Mouse (Mus musculus) brown adipose tissue, adult 24 weeks (tissue): ENCODE results near the gene Dbi. TPM values are rescaled to one million over a fixed set of nuclear protein-coding genes. Genes with fewer than 3 reads are reported as not detected.

ENCODE experiments used
- H3K27ac ChIP-seq: fragments of 200-500 bp; replicated peaks from 2 replicates; pipeline ENCODE4 v1.5.1; 2012; ENCODE audit warnings: low read depth, mild to moderate bottlenecking, low read length
- H3K4me1 ChIP-seq: fragments of 200-500 bp; 2 replicates; pipeline ENCODE4 v1.6.1; 2012; ENCODE audit warnings: low read length, mixed read lengths; ENCODE audit not compliant: control insufficient read depth, insufficient read depth, insufficient read length
- H3K4me3 ChIP-seq: fragments of 200-500 bp; 2 replicates; pipeline ENCODE4 v1.5.1; 2012; ENCODE audit warnings: low read depth, mild to moderate bottlenecking, low read length, moderate library complexity; ENCODE audit not compliant: insufficient read depth
- polyA plus RNA-seq: library from polyadenylated mRNA; stranded (reverse); fragments of >200 nt; gene quantifications from 2 replicates; pipeline ENCODE4 v1.2.4, GENCODE M21; 2012; ENCODE audit not compliant: missing spikeins, insufficient read depth, insufficient read length

Dbi gene
- polyA plus RNA-seq, 1 experiment, result 9,357 TPM

- Histone ChIP-seq H3K4me3 (no peak overlapping the region), H3K27ac (no peak overlapping the region)
Observed at GRCm38 (mm10) chr1:120135934-120136786, 15.3 kb upstream of the Dbi start.

GRCm38 (mm10) chr1:120132376-120132775 lies 11.5 kb upstream of the Dbi start:
- H3K27ac ChIP-seq, result no peak overlapping the region
- H3K4me1 ChIP-seq, result no peaks in the 10 kb centered on the region
- H3K4me3 ChIP-seq, result no peak overlapping the region

More at GRCm38 (mm10) chr1:120135934-120136786, 15.3 kb upstream of the Dbi start:
- H3K4me1 ChIP-seq, result no peaks in the 10 kb centered on the region

GRCm38 (mm10) chr1:120126318-120126717 lies 5.4 kb upstream of the Dbi start:
- peaks cover 2% of the 10 kb centered on the region; the same call in 1 of the 2 replicates for H3K4me1 ChIP-seq
- H3K27ac ChIP-seq, result no peak overlapping the region
- H3K4me3 ChIP-seq, result no peak overlapping the region

DNA sequence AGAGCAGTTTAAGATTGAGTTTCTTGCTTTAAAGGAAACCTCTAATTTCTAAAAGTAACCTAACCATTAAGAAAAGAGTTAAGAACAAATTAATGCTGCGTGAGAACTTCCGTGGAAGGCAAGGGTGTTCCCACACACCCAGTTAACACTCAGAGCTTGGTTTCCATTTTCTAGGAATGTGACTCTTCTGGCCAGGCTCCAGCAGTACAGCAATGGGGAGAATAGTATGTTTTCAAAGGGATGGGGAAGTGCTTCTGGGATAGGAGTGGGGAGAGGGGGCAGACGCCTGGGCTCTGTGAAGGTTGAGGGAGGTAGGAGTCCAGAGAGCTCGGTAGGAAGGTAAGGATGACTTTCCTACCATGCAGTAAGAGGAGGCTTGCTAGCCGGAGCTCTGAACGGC lies 4.6 kb upstream of the Dbi start:
- Histone ChIP-seq H3K4me3 (no peak overlapping the region), H3K27ac (no peak overlapping the region), H3K4me1 (peaks cover 2% of the 10 kb centered on the region; the same call in 1 of the 2 replicates)

DNA sequence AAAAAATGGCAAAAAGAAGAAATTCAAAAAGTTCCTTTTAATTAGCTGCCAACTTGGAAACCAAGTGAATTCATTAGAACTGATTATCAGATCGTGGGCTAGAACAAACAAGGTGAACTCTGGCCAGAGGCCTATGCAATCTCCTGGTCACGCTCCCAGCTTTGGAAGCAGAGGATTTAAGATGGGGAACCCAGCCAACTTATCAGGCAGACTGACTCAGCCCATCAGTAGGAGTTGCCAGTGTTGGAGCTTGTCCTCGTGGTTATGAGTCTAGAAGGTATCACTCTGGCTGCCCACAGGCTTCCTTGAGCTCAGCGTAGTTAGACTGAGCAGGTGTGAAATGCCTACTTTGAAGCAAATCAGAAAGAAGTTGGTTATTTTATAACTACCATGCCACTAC lies 4.0 kb upstream of the Dbi start:
- peaks cover 4% of the 10 kb centered on the region; the same call in 1 of the 2 replicates for H3K4me1 ChIP-seq
- H3K4me3 ChIP-seq, result no peak overlapping the region
- H3K27ac ChIP-seq, result no peak overlapping the region

DNA sequence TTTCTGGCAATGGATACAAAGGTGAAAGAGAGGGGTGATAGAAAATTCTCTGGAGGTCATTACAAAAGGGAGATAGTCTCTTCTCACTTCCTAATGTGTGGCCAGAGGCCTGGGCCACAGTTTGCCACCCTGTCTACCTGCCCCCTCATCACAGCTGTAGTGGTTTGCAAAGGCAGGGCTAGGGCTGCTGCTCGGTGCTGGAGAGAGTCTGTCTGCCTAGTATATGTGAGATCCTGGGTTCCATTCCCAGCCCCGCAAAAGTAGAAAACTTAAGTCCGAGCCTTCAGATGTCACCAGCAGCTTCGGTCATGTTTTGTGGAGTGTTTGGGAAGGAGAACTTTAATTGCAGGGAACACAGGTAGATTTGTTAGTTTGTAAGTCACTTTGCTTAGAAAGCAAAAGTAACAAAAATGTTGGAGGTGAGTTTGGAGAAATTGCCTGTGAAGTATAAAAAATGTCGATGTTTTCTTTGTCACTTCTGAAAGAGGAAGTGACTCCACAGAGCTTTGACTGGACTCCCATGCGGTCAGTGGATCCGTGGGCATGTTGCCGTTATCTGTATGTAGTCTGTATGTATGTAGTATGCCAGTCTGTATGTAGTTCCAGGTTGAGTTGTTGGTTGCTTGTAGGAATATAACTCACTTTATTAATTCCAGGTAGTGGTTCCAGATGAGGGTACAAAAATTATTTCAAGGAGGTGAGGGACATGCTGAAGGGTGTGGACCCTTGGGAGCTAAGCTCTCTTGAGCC lies 1.9 kb upstream of the Dbi start:
- Histone ChIP-seq H3K4me1 (peaks cover 7% of the 10 kb centered on the region; the same call in 1 of the 2 replicates), H3K4me3 (no peak overlapping the region), H3K27ac (no peak overlapping the region)

- H3K4me1 ChIP-seq, result peaks cover 7% of the 10 kb centered on the region; the same call in 1 of the 2 replicates
- H3K27ac ChIP-seq, result peak overlapping the region; percentile 82
- peak overlapping the region; percentile 76 for H3K4me3 ChIP-seq
Observed at GRCm38 (mm10) chr1:120121930-120122530, 1.2 kb upstream of the Dbi start.

DNA sequence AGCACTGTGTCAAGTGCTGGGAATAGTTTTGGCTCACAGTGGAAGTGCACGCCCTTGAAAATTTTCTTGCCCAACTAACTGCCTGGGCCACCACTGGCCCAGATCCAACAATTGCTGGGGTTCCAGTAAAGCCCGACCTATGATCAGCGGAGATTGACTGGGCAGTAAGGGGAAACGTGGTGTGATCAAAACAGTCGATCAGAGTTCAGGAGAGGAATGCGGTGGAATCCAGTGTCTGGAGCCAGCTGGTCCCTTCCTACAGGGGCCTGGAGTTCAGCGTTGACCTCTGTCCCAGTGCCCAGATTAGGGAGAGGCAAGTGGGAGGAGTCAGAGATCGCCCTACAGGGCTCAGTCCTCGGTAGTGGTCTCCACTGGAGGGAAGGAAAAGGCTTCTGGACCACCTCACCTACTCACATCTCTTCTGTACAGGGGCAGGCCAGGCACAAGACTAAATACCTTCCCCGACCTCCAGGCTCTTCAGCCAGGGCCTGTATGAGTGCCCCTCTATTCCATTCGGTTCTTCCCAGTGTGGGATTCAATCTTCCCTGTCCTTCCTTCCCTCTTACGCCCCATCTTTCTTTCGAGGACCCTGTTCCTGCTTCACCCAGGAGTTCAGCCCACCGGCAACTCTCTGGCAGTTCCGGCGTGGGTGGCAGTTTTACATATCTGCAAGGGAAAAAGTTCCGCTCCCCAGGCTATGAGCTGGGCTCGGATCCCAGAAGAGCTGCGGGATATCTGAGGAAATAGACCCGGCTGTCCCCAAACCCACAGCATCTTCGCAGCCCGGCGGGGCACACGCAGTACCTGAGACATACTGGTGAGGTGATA lies 523 bp downstream of the Dbi start:
- Histone ChIP-seq H3K4me1 (peaks cover 7% of the 10 kb centered on the region; the same call in 1 of the 2 replicates), H3K27ac (peak overlapping the region; percentile 94), H3K4me3 (peak overlapping the region; percentile 85)

DNA sequence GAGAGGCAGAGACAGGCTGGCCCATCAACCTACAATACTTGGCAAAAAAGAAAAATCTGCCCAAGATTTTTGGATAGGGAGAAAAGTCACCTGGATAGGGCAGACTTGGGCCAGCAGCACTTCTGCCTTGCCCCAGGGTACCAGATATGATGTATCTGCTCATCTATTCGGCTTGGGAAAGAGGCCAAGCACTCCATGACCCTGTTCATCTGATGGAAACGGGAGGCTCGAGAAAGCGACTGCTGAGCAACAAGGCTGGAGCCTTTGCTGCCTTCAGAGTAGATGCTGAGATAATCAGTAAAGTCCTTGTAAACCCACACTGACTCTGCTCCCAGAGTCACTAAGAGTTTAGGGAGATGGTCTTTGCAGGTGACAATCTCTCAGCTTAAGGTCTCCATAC lies 1.5 kb downstream of the Dbi start:
- Histone ChIP-seq H3K4me1 (peaks cover 9% of the 10 kb centered on the region), H3K27ac (peak overlapping the region; percentile 94), H3K4me3 (peak overlapping the region; percentile 85)

DNA sequence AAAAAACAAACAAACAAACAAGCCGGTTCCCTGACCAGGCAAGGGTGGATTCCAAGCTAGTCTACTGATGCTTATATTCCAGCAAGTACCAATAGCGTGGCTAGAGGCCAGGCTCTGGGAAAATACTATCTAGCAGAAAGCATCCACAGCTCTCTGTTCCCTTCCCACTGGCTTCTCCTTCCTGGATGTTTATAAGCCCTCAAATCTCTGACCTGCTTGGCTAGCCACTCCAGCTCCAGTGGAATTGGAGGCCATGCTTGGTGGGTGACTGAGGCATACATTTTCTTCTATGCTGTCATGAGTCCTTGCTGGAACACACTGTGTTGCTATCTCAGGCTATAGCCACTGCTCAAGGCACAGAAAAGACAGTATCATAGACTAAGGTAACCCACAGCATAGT lies 2.0 kb downstream of the Dbi start:
- Histone ChIP-seq H3K4me3 (peak overlapping the region; percentile 85), H3K4me1 (peaks cover 9% of the 10 kb centered on the region), H3K27ac (peak overlapping the region; percentile 94)

DNA sequence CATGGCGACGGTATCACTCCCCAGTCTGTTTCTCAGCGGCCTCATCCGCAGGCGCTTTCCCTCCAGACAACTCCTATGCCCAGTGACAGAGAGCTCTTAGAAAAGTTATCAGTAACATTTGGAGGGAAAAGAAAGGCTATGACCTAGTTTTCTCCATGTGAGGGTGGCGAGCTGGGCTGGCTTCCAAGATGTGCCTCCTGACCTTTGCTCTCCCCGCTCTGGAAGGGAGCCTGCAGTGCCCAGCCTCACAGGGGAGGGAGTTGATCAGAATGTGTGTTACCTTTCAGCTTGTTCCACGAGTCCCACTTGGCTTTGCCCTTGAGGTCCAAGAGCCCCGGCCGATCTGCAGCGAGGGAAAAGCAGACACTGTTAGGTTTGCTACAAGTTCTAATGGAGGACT lies 4.8 kb downstream of the Dbi start:
- Histone ChIP-seq H3K4me3 (peak overlapping the region; percentile 20; the same call in 1 of the 2 replicates), H3K27ac (peak overlapping the region; percentile 89), H3K4me1 (peaks cover 7% of the 10 kb centered on the region)

- Histone ChIP-seq H3K27ac (peak overlapping the region; percentile 86), H3K4me1 (peaks cover 7% of the 10 kb centered on the region), H3K4me3 (no peak overlapping the region)
Observed at GRCm38 (mm10) chr1:120115671-120116081, 5.2 kb downstream of the Dbi start.

DNA sequence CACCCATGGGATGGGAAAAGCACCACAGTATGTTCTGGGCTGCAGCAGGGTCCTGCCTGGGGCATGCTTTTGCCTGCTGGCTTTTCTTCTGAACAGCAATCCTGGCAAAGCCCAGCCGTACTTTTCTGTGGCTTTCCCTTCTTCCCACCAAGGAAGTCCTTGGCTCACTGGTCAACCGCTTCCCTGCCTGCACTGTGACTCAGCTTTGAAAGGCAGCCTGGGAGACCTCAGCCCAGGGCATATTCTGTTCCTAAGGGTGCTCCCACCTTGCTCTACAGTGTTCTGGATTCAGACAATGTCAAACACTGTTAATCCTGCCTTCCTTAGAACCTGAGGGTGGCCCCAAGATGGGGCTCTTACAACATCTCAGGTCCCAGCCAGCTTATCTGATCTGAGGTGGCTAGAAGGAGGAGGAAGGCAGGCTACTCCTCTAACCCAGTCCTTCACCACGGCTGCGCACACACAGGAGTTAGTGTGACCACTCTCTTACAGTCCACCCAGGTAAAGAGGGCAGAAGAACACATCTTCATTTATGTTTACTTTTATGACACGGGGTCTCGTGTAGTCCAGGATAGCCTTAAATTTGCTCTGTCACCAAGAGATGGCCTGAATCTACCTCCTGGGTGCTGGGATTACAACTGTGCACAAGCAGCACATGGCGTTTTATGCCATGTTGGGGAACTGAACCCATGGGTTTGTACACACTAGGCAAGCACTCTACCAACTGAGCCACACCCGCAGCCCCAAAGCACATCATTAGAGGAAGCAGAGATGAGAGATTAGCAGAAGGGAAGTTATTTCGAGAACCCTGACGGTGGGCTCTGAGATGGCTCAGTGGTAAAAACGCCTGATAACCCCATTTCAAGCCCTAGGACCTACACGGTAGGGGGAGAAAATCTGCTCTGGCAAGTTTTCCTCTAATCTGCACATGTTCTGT lies 8.4 kb downstream of the Dbi start:
- H3K4me3 ChIP-seq, result no peak overlapping the region
- 0 out of 2 replicates have a peak overlapping the region, but pooled peaks have one; percentile 35 for H3K27ac ChIP-seq
- H3K4me1 ChIP-seq, result peaks cover 2% of the 10 kb centered on the region
